Comparison of ENCODE assay signal across 9 mouse cellular contexts in genomic region chr4:4299631-4300030, GRCm38 (mm10).
DNase-seq lines count a peak whose midpoint lies in the region; ATAC-seq and TF ChIP-seq lines count a peak whose summit lies in the region.
"Had no signal": no experiment of that assay in that cellular context is flagged by ENCODE, and none has a peak within 500 bp of the region (broad histone marks: within the 10 kb centered on the region; RNA-seq: fewer than 3 reads in every experiment).

No protein-coding gene starts in this region.

- H3K4me2 ChIP-seq in midbrain, embryonic 11.5 days = no peak overlapping the region
- no peak overlapping the region for H3K4me2 ChIP-seq in midbrain, embryonic 16.5 days (ENCODE audit: low read length)
- H3K4me2 ChIP-seq in midbrain, postnatal 0 days (ENCODE audit: low read depth, low read length, poor library complexity, severe bottlenecking) = no peak overlapping the region
- H3K4me2 ChIP-seq: lung, embryonic 15.5 days had no signal

- no peaks in the 10 kb centered on the region for H3K27me3 ChIP-seq in midbrain, embryonic 11.5 days (ENCODE audit: control insufficient read depth, insufficient read depth, low read length)
- no peaks in the 10 kb centered on the region for H3K27me3 ChIP-seq in midbrain, embryonic 16.5 days (ENCODE audit: control insufficient read depth, insufficient read depth, low read depth, low read length)
- no peaks in the 10 kb centered on the region for H3K27me3 ChIP-seq in midbrain, postnatal 0 days (ENCODE audit: insufficient read depth, low read length)
- H3K27me3 ChIP-seq: lung, embryonic 15.5 days had no signal

- 63% methylated on average over 1 of the region's 1 CpGs for WGBS in midbrain, embryonic 11.5 days
- WGBS in midbrain, embryonic 16.5 days = 78% methylated on average over 1 of the region's 1 CpGs
- WGBS in midbrain, postnatal 0 days = 54% methylated on average over 1 of the region's 1 CpGs

- peak; percentile 54; the same call in 1 of the 2 replicates for ATAC-seq in midbrain, embryonic 11.5 days (ENCODE audit: low FRiP score)
- ATAC-seq in midbrain, embryonic 16.5 days = no peak
- ATAC-seq in midbrain, postnatal 0 days (ENCODE audit: low FRiP score) = no peak

- H3K9ac ChIP-seq in midbrain, embryonic 11.5 days (ENCODE audit: low read length) = no peak overlapping the region
- no peak overlapping the region for H3K9ac ChIP-seq in midbrain, embryonic 16.5 days (ENCODE audit: low read depth, low read length)
- no peak overlapping the region for H3K9ac ChIP-seq in midbrain, postnatal 0 days (replicated peaks; ENCODE audit: low read length, poor library complexity, severe bottlenecking)
- H3K9ac ChIP-seq: lung, embryonic 15.5 days had no signal

- TF ChIP-seq CTCF in midbrain, postnatal 0 days (IDR thresholded peaks at IDR 0.05) = peak; percentile 52

- no peaks in the 10 kb centered on the region for H3K4me1 ChIP-seq in midbrain, embryonic 11.5 days (ENCODE audit: control insufficient read depth, insufficient read depth, low read length)
- H3K4me1 ChIP-seq in midbrain, embryonic 16.5 days (ENCODE audit: control insufficient read depth, insufficient read depth, low read length) = no peaks in the 10 kb centered on the region
- no peaks in the 10 kb centered on the region for H3K4me1 ChIP-seq in midbrain, postnatal 0 days (ENCODE audit: insufficient read depth, low read length)
- H3K4me1 ChIP-seq: lung, embryonic 15.5 days had no signal

- peak; percentile 7 for DNase-seq in adrenal gland, adult 2 months
- no peak for DNase-seq in adrenal gland, adult 8-10 months
- DNase-seq in midbrain, embryonic 11.5 days (ENCODE audit: low spot score, missing footprints) = no peak
- peak; percentile 8 for DNase-seq in forelimb bud, embryonic 11.5 days (ENCODE audit: low read depth, low spot score)
- no peak for DNase-seq in midbrain, postnatal 0 days (ENCODE audit: low spot score)
- DNase-seq in left cerebral cortex, adult 8-10 months (ENCODE audit: low spot score in 2 of 2) = no peak
- no peak for DNase-seq in natural killer cell, adult 2 months (ENCODE audit: low spot score in 2 of 2)

- H3K27ac ChIP-seq in midbrain, embryonic 11.5 days (ENCODE audit: low read depth, low read length) = no peak overlapping the region
- no peak overlapping the region for H3K27ac ChIP-seq in midbrain, embryonic 16.5 days (ENCODE audit: low read length)
- H3K27ac ChIP-seq in midbrain, postnatal 0 days (ENCODE audit: low read depth, low read length) = no peak overlapping the region
- H3K27ac ChIP-seq: lung, embryonic 15.5 days had no signal

- H3K4me3 ChIP-seq in midbrain, embryonic 11.5 days (ENCODE audit: low read depth, low read length) = no peak overlapping the region
- no peak overlapping the region for H3K4me3 ChIP-seq in midbrain, embryonic 16.5 days (ENCODE audit: low read depth, low read length)
- H3K4me3 ChIP-seq in midbrain, postnatal 0 days (ENCODE audit: low read depth, low read length) = no peak overlapping the region
- H3K4me3 ChIP-seq: lung, embryonic 15.5 days had no signal

- no peaks in the 10 kb centered on the region for H3K9me3 ChIP-seq in midbrain, embryonic 11.5 days (ENCODE audit: control insufficient read depth, low read length)
- H3K9me3 ChIP-seq in midbrain, embryonic 16.5 days (replicated peaks; ENCODE audit: control insufficient read depth, low read length, poor library complexity, severe bottlenecking) = no peaks in the 10 kb centered on the region
- H3K9me3 ChIP-seq in midbrain, postnatal 0 days (ENCODE audit: low read length) = no peaks in the 10 kb centered on the region
- H3K9me3 ChIP-seq: lung, embryonic 15.5 days had no signal

- H3K36me3 ChIP-seq in midbrain, embryonic 11.5 days (ENCODE audit: control insufficient read depth, insufficient read depth, low read length) = no peaks in the 10 kb centered on the region
- no peaks in the 10 kb centered on the region for H3K36me3 ChIP-seq in midbrain, embryonic 16.5 days (ENCODE audit: control insufficient read depth, insufficient read depth, low read length)
- H3K36me3 ChIP-seq in midbrain, postnatal 0 days (ENCODE audit: insufficient read depth, low read length) = no peaks in the 10 kb centered on the region
- H3K36me3 ChIP-seq: lung, embryonic 15.5 days had no signal

Comparison
In these comparisons a context has a peak if more than half of its experiments do, and no peak if none do; other contexts are left out.
1. DNase-seq: peak in adrenal gland, adult 2 months (single experiment) and forelimb bud, embryonic 11.5 days (single experiment); none in adrenal gland, adult 8-10 months (single experiment), midbrain, embryonic 11.5 days (single experiment), midbrain, postnatal 0 days (single experiment), left cerebral cortex, adult 8-10 months (0 of 2) and natural killer cell, adult 2 months (0 of 2).